In genomic region chr11:87553342-87553741, GRCm38 (mm10) we compare ENCODE assay signal across 24 mouse cellular contexts. TPM values are rescaled to one million over a fixed set of nuclear protein-coding genes. Genes with fewer than 3 reads are reported as not detected.
"Had no signal": no experiment of that assay in that cellular context is flagged by ENCODE, and none has a peak within 500 bp of the region (broad histone marks: within the 10 kb centered on the region; RNA-seq: fewer than 3 reads in every experiment).

No protein-coding gene starts in this region.

- ATAC-seq: liver, embryonic 12.5 days; midbrain, embryonic 16.5 days had no signal

- H3K27me3 ChIP-seq: liver, embryonic 12.5 days; midbrain, embryonic 12.5 days; neural tube, embryonic 13.5 days; neural tube, embryonic 15.5 days had no signal

- H3K4me1 ChIP-seq: liver, embryonic 12.5 days; neural tube, embryonic 15.5 days had no signal

- H3K4me2 ChIP-seq: liver, embryonic 12.5 days; lung, embryonic 14.5 days; midbrain, embryonic 12.5 days; neural tube, embryonic 13.5 days; neural tube, embryonic 15.5 days had no signal

- H3K9me3 ChIP-seq: liver, embryonic 12.5 days; midbrain, embryonic 10.5 days; midbrain, embryonic 12.5 days; neural tube, embryonic 13.5 days; neural tube, embryonic 15.5 days had no signal

- H3K4me3 ChIP-seq: liver, embryonic 12.5 days; midbrain, embryonic 10.5 days; midbrain, embryonic 12.5 days; myocyte; neural tube, embryonic 13.5 days; neural tube, embryonic 15.5 days had no signal

- H3K36me3 ChIP-seq: liver, embryonic 12.5 days; midbrain, embryonic 10.5 days; midbrain, embryonic 12.5 days; neural tube, embryonic 13.5 days; neural tube, embryonic 15.5 days had no signal

- DNase-seq: lung, adult 18-20 months; lung, embryonic 14.5 days; lung, postnatal 14 days; lung, postnatal 36 days; midbrain, embryonic 14.5 days; right cerebral cortex, postnatal 25 days; right cerebral cortex, postnatal 4 days; spleen, adult 18-20 months; thymus, adult 2 months; thymus, postnatal 14 days; thymus, postnatal 36 days had no signal

- H3K9ac ChIP-seq: liver, embryonic 12.5 days; liver, embryonic 14.5 days; lung, embryonic 14.5 days; midbrain, embryonic 12.5 days; neural tube, embryonic 13.5 days; neural tube, embryonic 15.5 days had no signal

- H3K27ac ChIP-seq: liver, embryonic 12.5 days; liver, embryonic 14.5 days; midbrain, embryonic 10.5 days; midbrain, embryonic 12.5 days; neural tube, embryonic 13.5 days; neural tube, embryonic 15.5 days had no signal

RNA-seq across cellular contexts. Expression of gene Gm11492, which starts 13.1 kb away (rescaled TPM):
- polyA plus RNA-seq: liver, embryonic 12.5 days; liver, embryonic 14.5 days; liver, embryonic 16.5 days; lung, embryonic 14.5 days; midbrain, embryonic 10.5 days; midbrain, embryonic 12.5 days; midbrain, embryonic 14.5 days; midbrain, embryonic 16.5 days; myocyte; neural tube, embryonic 11.5 days; neural tube, embryonic 13.5 days; neural tube, embryonic 15.5 days; small intestine, adult 2 months; stomach, embryonic 14.5 days; stomach, embryonic 16.5 days; thymus, adult 2 months had no signal
